Mouse (Mus musculus) heart, embryonic 10.5 days (tissue): ENCODE results near the gene Sptssa. TPM values are rescaled to one million over a fixed set of nuclear protein-coding genes. Genes with fewer than 3 reads are reported as not detected.
"Not testable (repeated sequence)": the region's sequence is repeated elsewhere in the genome, so short reads cannot be mapped to it uniquely, and the experiment has no call there.

Experiments
- DNase-seq: peaks from one replicate; pipeline ENCODE4 v3.0.0-alpha.2; 2017; ENCODE audit warnings: low spot score
- H3K27ac ChIP-seq: fragments of 300-500 bp; sonication (generic); 2 replicates; pipeline ENCODE4 v1.5.1; 2016; ENCODE audit warnings: mild to moderate bottlenecking
- H3K27me3 ChIP-seq: fragments of 300-500 bp; sonication (generic); 2 replicates; pipeline ENCODE4 v1.6.1; 2016; ENCODE audit warnings: mild to moderate bottlenecking; ENCODE audit not compliant: poor library complexity, insufficient read depth, severe bottlenecking
- H3K36me3 ChIP-seq: fragments of 300-500 bp; sonication (generic); 2 replicates; pipeline ENCODE4 v1.6.1; 2016; ENCODE audit warnings: mild to moderate bottlenecking, moderate library complexity
- H3K4me1 ChIP-seq: fragments of 300-500 bp; sonication (generic); 2 replicates; pipeline ENCODE4 v1.6.1; 2016; ENCODE audit warnings: mild to moderate bottlenecking
- H3K4me3 ChIP-seq: fragments of 300-500 bp; sonication (generic); 2 replicates; pipeline ENCODE4 v1.5.1; 2016; ENCODE audit warnings: mild to moderate bottlenecking, moderate library complexity
- H3K9me3 ChIP-seq: fragments of 300-500 bp; sonication (generic); 2 replicates; pipeline ENCODE4 v1.6.1; 2016; ENCODE audit warnings: mild to moderate bottlenecking, moderate library complexity
- WGBS: fragments of 180-500 bp; shearing (Covaris S2); methylation state at CpG from one replicate; pipeline ENCODE4 v1.1.7; 2016; 5-methylcytosine and 5-hydroxymethylcytosine counted together
- polyA plus RNA-seq: library from polyadenylated mRNA; unstranded; fragments of >200 nt; fragmentation: Nextera tagmentation; extraction: Ambion mirVana; gene quantifications from 2 replicates; pipeline ENCODE4 v1.2.1, GENCODE M21; 2016

The Sptssa gene
- polyA plus RNA-seq, 1 experiment from 2014 or later, result 126 TPM

GRCm38 (mm10) chr12:54668141-54668540 lies 11.8 kb upstream of the Sptssa start:
- no peak overlapping the region for H3K27ac ChIP-seq
- H3K4me1 ChIP-seq, result 0 out of 2 replicates have a peak, but pooled peaks cover 4% of the 10 kb centered on the region

DNA sequence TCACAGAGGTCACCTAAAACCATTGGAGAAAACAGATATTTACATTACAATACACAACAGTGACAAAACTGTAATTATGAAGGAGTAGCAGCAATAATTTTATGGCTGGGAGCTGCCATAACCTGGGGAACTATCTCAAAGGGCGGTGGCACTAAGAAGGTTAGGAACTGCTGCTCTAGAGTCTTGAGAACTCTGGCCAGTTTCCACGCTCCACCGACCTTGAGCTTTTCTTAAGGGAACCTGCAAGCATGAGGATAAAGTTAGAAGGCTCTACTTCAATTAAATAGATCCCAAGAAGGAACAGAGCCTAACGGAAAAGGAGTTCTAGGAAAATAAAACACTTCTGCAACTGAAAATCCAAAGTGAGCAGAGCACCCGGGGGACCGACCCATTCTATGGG lies 9.2 kb upstream of the Sptssa start:
- Histone ChIP-seq H3K4me3 (no peak overlapping the region), H3K36me3 (0 out of 2 replicates have a peak, but pooled peaks cover 6% of the 10 kb centered on the region), H3K9me3 (no peaks in the 10 kb centered on the region), H3K4me1 (0 out of 2 replicates have a peak, but pooled peaks cover 4% of the 10 kb centered on the region), H3K27me3 (no peaks in the 10 kb centered on the region), H3K27ac (no peak overlapping the region)
- 72% methylated on average over 6 of the region's 6 CpGs for WGBS
- no peak for DNase-seq

More at GRCm38 (mm10) chr12:54668141-54668540, 11.8 kb upstream of the Sptssa start:
- peak; percentile 70 for DNase-seq
- Histone ChIP-seq H3K36me3 (peaks cover 23% of the 10 kb centered on the region), H3K9me3 (no peaks in the 10 kb centered on the region), H3K27me3 (no peaks in the 10 kb centered on the region), H3K4me3 (no peak overlapping the region)
- WGBS, result 93% methylated on average over 1 of the region's 1 CpGs

DNA sequence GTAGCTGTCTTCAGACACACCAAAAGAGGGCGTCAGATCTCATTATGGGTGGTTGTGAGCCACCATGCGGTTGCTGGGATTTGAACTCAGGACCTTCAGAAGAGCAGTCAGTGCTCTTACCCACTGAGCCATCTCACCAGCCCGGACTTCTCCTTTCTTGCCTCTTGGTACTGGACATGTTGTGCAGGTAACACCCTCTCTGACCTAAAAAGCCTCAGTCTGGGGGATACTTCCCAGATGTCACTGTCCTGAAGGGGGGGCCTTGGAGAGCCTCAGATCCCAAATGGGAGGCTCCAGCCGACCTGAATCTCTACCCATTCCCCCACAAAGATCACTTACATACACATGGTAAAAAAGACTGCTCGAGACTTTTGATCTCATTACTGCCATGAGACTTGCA lies 5.1 kb upstream of the Sptssa start:
- DNase-seq, H3K9me3 ChIP-seq: not testable (repeated sequence)
- 73% methylated on average over 5 of the region's 5 CpGs for WGBS

DNA sequence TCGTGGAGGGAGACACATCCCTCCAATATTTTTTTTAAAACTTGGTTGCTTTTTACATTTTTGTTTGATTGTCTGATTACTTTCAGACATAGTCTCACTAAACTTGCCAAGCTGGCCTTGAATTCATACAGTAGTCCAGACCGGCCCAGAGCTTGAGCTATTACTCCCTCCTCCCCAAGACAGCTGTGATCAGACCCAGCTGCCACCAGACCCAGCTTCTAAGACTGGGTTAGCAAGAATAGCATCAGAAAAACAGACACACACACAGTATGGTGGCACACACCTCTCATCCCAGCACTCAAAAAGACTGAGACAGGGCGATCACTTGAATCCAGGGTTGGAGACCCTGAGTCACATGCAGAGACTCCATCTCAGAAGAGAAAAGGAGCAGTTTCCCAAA lies 3.5 kb upstream of the Sptssa start:
- 73% methylated on average over 3 of the region's 3 CpGs for WGBS

More for the DNA sequence above, 5.1 kb upstream of the Sptssa start:
- H3K27ac ChIP-seq, H3K36me3 ChIP-seq, H3K4me1 ChIP-seq, H3K4me3 ChIP-seq, H3K27me3 ChIP-seq: not testable (repeated sequence)

GRCm38 (mm10) chr12:54658425-54659092 lies 2.2 kb upstream of the Sptssa start:
- Histone ChIP-seq H3K4me3 (no peak overlapping the region), H3K9me3 (no peaks in the 10 kb centered on the region), H3K27ac (no peak overlapping the region), H3K36me3 (no peaks in the 10 kb centered on the region), H3K4me1 (peaks cover 19% of the 10 kb centered on the region), H3K27me3 (no peaks in the 10 kb centered on the region; the same call in 1 of the 2 replicates)
- DNase-seq, result no peak
- WGBS, result 76% methylated on average over 7 of the region's 7 CpGs

More for the DNA sequence above, 3.5 kb upstream of the Sptssa start:
- Histone ChIP-seq H3K4me1 (peaks cover 6% of the 10 kb centered on the region), H3K27me3 (no peaks in the 10 kb centered on the region; the same call in 1 of the 2 replicates), H3K9me3 (no peaks in the 10 kb centered on the region), H3K4me3 (no peak overlapping the region), H3K27ac (no peak overlapping the region), H3K36me3 (no peaks in the 10 kb centered on the region)
- peak; percentile 56 for DNase-seq

DNA sequence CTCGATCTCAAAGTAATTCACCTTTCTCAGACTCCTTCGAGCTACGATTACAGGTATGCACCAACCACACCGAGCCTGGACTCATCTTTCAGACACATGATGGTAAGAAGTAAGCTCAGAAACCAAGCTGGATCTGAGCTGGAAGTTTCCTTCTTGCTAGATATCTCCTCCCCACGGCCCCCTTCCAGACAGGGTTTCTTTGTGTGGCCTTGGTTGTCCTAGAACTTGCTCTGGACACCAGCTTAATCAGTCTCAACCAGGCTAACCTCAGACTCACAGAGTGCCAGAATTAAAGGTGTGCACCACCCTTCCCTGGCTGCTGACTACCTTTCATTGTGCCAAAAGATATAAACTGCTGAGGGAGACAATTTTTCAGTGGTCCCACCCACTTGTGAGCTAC lies 1.6 kb upstream of the Sptssa start:
- WGBS, result 93% methylated on average over 5 of the region's 5 CpGs
- H3K4me1 ChIP-seq, result peaks cover 22% of the 10 kb centered on the region
- H3K27me3 ChIP-seq, result no peaks in the 10 kb centered on the region; the same call in 1 of the 2 replicates
- H3K9me3 ChIP-seq, result no peaks in the 10 kb centered on the region
- no peak overlapping the region for H3K4me3 ChIP-seq
- DNase-seq, result no peak
- no peak overlapping the region for H3K27ac ChIP-seq
- H3K36me3 ChIP-seq, result no peaks in the 10 kb centered on the region

- Histone ChIP-seq H3K4me1 (peaks cover 27% of the 10 kb centered on the region), H3K9me3 (no peaks in the 10 kb centered on the region), H3K36me3 (no peaks in the 10 kb centered on the region), H3K4me3 (peak overlapping the region; percentile 81; the same call in 1 of the 2 replicates), H3K27ac (0 out of 2 replicates have a peak overlapping the region, but pooled peaks have one; percentile 94), H3K27me3 (no peaks in the 10 kb centered on the region; the same call in 1 of the 2 replicates)
- 57% methylated on average over 2 of the region's 2 CpGs for WGBS
- DNase-seq, result no peak
These were observed 853 bp upstream of the Sptssa start for GRCm38 (mm10) chr12:54657226-54657625.

- H3K4me1 ChIP-seq, result peaks cover 27% of the 10 kb centered on the region
- peak overlapping the region; percentile 81 for H3K4me3 ChIP-seq
- 0% methylated on average over 22 of the region's 22 CpGs for WGBS
- no peaks in the 10 kb centered on the region; the same call in 1 of the 2 replicates for H3K27me3 ChIP-seq
- H3K27ac ChIP-seq, result peak overlapping the region; percentile 94
- 0 out of 2 replicates have a peak, but pooled peaks cover 2% of the 10 kb centered on the region for H3K36me3 ChIP-seq
- DNase-seq, result no peak
- no peaks in the 10 kb centered on the region for H3K9me3 ChIP-seq
These were observed 356 bp downstream of the Sptssa start for GRCm38 (mm10) chr12:54656039-54656395.

DNA sequence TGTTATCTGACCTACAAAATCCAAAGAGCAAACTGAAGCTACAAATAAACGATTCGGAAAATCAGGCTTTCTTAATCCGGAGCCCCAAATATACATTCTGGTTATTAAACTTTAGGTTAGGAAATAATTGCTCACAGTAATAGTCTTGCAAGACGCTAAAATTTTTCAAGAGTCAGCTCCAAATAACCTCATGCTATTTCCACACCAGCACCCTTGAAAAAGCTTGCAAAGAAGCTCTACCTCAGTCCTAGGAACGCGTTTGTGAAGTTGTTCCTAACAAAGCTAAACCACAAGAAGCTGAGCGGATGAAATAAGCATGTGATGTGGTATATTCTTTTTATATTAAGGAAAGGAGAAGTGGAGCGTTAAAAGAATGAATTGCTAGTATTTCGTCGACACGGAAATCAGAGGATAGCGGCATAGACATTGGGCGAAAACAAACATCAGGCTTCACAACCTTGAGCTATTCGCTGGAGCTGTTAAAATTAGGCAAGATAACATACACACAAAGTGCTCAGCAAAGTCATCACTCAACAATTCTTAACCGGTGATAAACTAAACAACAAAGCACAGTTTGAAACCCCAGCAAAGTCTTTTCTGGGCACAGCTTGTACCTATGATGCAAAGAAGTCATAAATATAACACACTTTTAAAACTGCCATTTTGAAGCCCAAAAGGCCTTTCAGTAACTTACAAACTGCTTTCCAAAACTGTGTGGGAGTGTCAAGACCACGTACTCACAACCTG lies 908 bp downstream of the Sptssa start:
- DNase-seq, result peak; percentile 36
- no peaks in the 10 kb centered on the region; the same call in 1 of the 2 replicates for H3K27me3 ChIP-seq
- H3K27ac ChIP-seq, result peak overlapping the region; percentile 94
- H3K4me3 ChIP-seq, result peak overlapping the region; percentile 81
- H3K4me1 ChIP-seq, result peaks cover 27% of the 10 kb centered on the region
- peaks cover 4% of the 10 kb centered on the region; the same call in 1 of the 2 replicates for H3K36me3 ChIP-seq
- 30% methylated on average over 16 of the region's 16 CpGs for WGBS
- no peaks in the 10 kb centered on the region for H3K9me3 ChIP-seq

DNA sequence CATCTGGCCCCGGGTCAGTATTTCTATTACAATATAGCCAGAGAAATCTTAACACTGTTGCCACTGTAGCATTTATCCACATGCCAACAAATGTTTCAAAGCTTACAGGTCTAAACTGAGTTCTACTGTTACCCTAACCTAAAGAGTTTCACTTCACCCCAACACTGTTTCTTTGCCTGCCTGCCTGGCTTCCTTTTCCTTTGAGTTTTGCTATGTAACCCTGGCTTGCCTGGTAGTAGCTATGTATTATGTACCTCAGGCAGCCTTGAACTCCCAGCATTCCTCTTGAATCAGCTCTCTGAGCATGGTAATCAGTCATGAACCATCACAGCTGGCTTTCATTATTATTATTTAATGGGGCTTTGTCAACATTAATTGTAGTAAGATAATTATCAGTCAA lies 1.6 kb downstream of the Sptssa start:
- Histone ChIP-seq H3K27me3 (no peaks in the 10 kb centered on the region; the same call in 1 of the 2 replicates), H3K27ac (no peak overlapping the region), H3K4me3 (peak overlapping the region; percentile 81), H3K4me1 (peaks cover 27% of the 10 kb centered on the region), H3K9me3 (no peaks in the 10 kb centered on the region), H3K36me3 (peaks cover 5% of the 10 kb centered on the region; the same call in 1 of the 2 replicates)
- WGBS, result 76% methylated on average over 1 of the region's 1 CpGs
- DNase-seq, result peak; percentile 35

DNA sequence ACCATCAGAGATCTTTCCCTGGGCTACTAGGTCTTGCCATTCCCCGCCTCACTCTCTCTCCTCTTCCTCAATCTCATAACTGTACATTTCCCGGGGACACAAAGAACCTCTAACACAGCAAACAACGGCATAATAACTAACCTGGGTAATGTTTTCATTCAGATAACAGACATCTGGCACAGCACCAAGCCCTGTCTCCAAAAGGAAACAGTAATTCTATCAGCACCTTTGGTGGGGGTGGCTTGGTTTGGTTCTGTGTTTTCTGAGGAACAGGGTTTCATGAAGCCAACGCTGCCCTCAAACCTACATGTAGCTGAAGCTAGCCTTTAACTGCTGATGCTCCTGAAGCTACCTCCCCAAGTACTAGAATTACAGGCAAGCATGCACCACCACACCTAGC lies 2.2 kb downstream of the Sptssa start:
- 62% methylated on average over 4 of the region's 4 CpGs for WGBS
- H3K4me3 ChIP-seq, result no peak overlapping the region
- DNase-seq, result no peak

DNA sequence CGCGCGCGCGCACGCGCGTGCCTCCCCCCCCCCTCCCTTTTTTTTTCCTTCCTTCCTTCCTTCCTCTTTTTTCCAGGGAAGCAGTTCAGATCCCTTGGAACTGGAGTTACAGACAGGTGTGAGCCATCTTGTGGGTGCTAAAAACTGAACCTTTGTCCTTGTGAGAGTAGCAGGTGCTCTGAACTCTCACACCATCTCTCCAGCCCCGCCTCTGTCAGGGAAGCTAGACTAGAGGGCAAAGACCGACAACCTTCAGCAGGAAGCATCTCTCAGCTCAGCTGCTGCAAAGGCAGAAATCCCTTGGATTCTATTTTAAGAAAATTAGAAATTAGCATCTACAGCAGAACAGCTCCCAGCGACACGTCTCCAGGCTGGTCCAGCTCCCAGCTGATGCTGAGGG lies 4.0 kb downstream of the Sptssa start:
- Histone ChIP-seq H3K27ac (0 out of 2 replicates have a peak overlapping the region, but pooled peaks have one; percentile 24), H3K27me3 (no peaks in the 10 kb centered on the region), H3K9me3 (no peaks in the 10 kb centered on the region), H3K4me1 (peaks cover 27% of the 10 kb centered on the region), H3K4me3 (no peak overlapping the region), H3K36me3 (peaks cover 12% of the 10 kb centered on the region)
- WGBS, result 74% methylated on average over 12 of the region's 12 CpGs
- no peak for DNase-seq

More for the DNA sequence above, 2.2 kb downstream of the Sptssa start:
- no peaks in the 10 kb centered on the region for H3K9me3 ChIP-seq
- no peaks in the 10 kb centered on the region; the same call in 1 of the 2 replicates for H3K27me3 ChIP-seq
- peaks cover 6% of the 10 kb centered on the region for H3K36me3 ChIP-seq
- peaks cover 27% of the 10 kb centered on the region for H3K4me1 ChIP-seq
- H3K27ac ChIP-seq, result no peak overlapping the region

DNA sequence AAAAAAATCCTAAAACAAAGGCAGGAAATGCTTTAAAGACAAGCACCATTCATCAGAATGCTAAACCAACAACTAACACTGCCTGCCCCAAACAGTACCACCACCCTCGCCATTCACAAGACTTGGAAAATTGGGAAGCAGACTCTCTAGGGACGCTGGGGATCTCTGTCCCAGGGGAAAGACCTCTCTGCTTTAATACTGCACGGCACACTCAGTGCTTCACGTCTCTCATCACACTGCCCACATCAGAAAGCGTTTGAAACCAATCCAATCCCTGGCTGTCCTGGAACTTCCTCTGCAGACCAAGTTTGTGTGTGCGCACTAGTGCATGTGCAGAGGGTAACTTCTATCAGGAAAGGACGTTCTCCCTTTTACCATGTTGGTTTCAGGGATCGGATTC lies 4.6 kb downstream of the Sptssa start:
- no peak overlapping the region for H3K27ac ChIP-seq
- 58% methylated on average over 8 of the region's 8 CpGs for WGBS
- H3K27me3 ChIP-seq, result no peaks in the 10 kb centered on the region
- H3K9me3 ChIP-seq, result no peaks in the 10 kb centered on the region
- H3K4me1 ChIP-seq, result peaks cover 23% of the 10 kb centered on the region
- peaks cover 15% of the 10 kb centered on the region for H3K36me3 ChIP-seq
- DNase-seq, result no peak
- H3K4me3 ChIP-seq, result no peak overlapping the region
